Mouse (Mus musculus) megakaryocyte-erythroid progenitor cell, adult 5-6 weeks (primary cell): Measurements from ENCODE around the gene Rdh7. TPM values are rescaled to one million over a fixed set of nuclear protein-coding genes. Genes with fewer than 3 reads are reported as not detected.
"Not testable (repeated sequence)": the region's sequence is repeated elsewhere in the genome, so short reads cannot be mapped to it uniquely, and the experiment has no call there.

ENCODE experiments used
- ATAC-seq: replicated peaks from 2 replicates; pipeline ENCODE4 v1.8.0; 2016; ENCODE audit warnings: mild to moderate bottlenecking, inconsistent platforms; ENCODE audit not compliant: severe bottlenecking, poor library complexity, low FRiP score, low TSS enrichment
- total RNA-seq, 2 experiments: library from RNA; stranded (forward) in 1 of 2; stranded (reverse) in 1 of 2; fragments of 200-1000, 215-1000 nt in 1 of 2; fragments of >200 nt in 1 of 2; fragmentation: Nextera tagmentation in 1 of 2; gene quantifications; 2 replicates each; pipeline ENCODE4 v1.2.3; 2014 to 2017

Rdh7 gene
- total RNA-seq, 2 experiments from 2014 or later, result not detected

GRCm38 (mm10) chr10:127897506-127897905 lies 8.9 kb upstream of the Rdh7 start:
- no peak for ATAC-seq

- no peak for ATAC-seq
Measured at GRCm38 (mm10) chr10:127896705-127897104, 8.1 kb upstream of the Rdh7 start.

GRCm38 (mm10) chr10:127893163-127894022 lies 4.8 kb upstream of the Rdh7 start:
- ATAC-seq, result 0 out of 2 replicates have a peak, but pooled peaks have one; percentile 45

- ATAC-seq, result no peak
Measured at GRCm38 (mm10) chr10:127891481-127891880, 2.9 kb upstream of the Rdh7 start.

GRCm38 (mm10) chr10:127886971-127887370 lies 1.6 kb downstream of the Rdh7 start:
- ATAC-seq, result no peak

GRCm38 (mm10) chr10:127886551-127886950 lies 2.1 kb downstream of the Rdh7 start:
- no peak for ATAC-seq

- no peak for ATAC-seq
Measured at GRCm38 (mm10) chr10:127881041-127881440, 7.6 kb downstream of the Rdh7 start.

GRCm38 (mm10) chr10:127879155-127879688 lies 9.4 kb downstream of the Rdh7 start:
- ATAC-seq, result peak; percentile 72

GRCm38 (mm10) chr10:127878262-127879057 lies 10.2 kb downstream of the Rdh7 start:
- ATAC-seq, result no peak

- ATAC-seq, result 0 out of 2 replicates have a peak, but pooled peaks have one; percentile 33
Measured at GRCm38 (mm10) chr10:127877681-127878080, 10.9 kb downstream of the Rdh7 start.

- no peak for ATAC-seq
Measured at GRCm38 (mm10) chr10:127872484-127872883, 16.1 kb downstream of the Rdh7 start.

GRCm38 (mm10) chr10:127866232-127866631 lies 22.4 kb downstream of the Rdh7 start, which contains the start of gene Rdh16f2:
Gene Rdh16f2, plus strand, starts transcription at chr10:127866474.
- ATAC-seq, result no peak

- ATAC-seq, result no peak
Measured at GRCm38 (mm10) chr10:127864931-127865330, 23.7 kb downstream of the Rdh7 start.

- no peak for ATAC-seq
Measured at GRCm38 (mm10) chr10:127856376-127856775, 32.2 kb downstream of the Rdh7 start.

GRCm38 (mm10) chr10:127849628-127850027 lies 39.0 kb downstream of the Rdh7 start, which contains the start of gene Rdh19:
Gene Rdh19, plus strand, starts transcription at chr10:127849928.
- no peak for ATAC-seq

GRCm38 (mm10) chr10:127848089-127848488 lies 40.5 kb downstream of the Rdh7 start:
- ATAC-seq, result no peak

GRCm38 (mm10) chr10:127845945-127846344 lies 42.7 kb downstream of the Rdh7 start:
- ATAC-seq, result not testable (repeated sequence)

GRCm38 (mm10) chr10:127840776-127841175 lies 47.8 kb downstream of the Rdh7 start:
- no peak for ATAC-seq

GRCm38 (mm10) chr10:127838539-127838938 lies 50.1 kb downstream of the Rdh7 start:
- no peak for ATAC-seq

GRCm38 (mm10) chr10:127837793-127838192 lies 50.8 kb downstream of the Rdh7 start:
- ATAC-seq, result not testable (repeated sequence)
